Mouse (Mus musculus) intestine, embryonic 16.5 days (tissue): Measurements from ENCODE around the gene Foxj1. TPM values are rescaled to one million over a fixed set of nuclear protein-coding genes. Genes with fewer than 3 reads are reported as not detected.
A peak's percentile ranks its signal among the peaks of the same experiment; 100 is the strongest.

Experiments used
- ATAC-seq: fragments of 200-750 bp; cut with Nextera tagmentation; 2 replicates; pipeline ENCODE4 v1.8.0; 2017; ENCODE audit warnings: moderate TSS enrichment, moderate library complexity
- H3K27ac ChIP-seq: fragments of 300-500 bp; sonication (generic); 2 replicates; pipeline ENCODE4 v1.5.1; 2014; ENCODE audit warnings: mild to moderate bottlenecking, low read length
- H3K27me3 ChIP-seq: fragments of 300-500 bp; sonication (generic); replicated peaks from 2 replicates; pipeline ENCODE4 v1.6.1; 2014; ENCODE audit warnings: low read length, control low read depth, mixed read lengths; ENCODE audit not compliant: control insufficient read depth, insufficient read depth
- H3K36me3 ChIP-seq: fragments of 300-500 bp; sonication (generic); 2 replicates; pipeline ENCODE4 v1.6.1; 2014; ENCODE audit warnings: low read length, control low read depth; ENCODE audit not compliant: control insufficient read depth, insufficient read depth
- H3K4me1 ChIP-seq: fragments of 300-500 bp; sonication (generic); 2 replicates; pipeline ENCODE4 v1.6.1; 2014; ENCODE audit warnings: low read length, control low read depth, mixed read lengths; ENCODE audit not compliant: control insufficient read depth, insufficient read depth
- H3K4me2 ChIP-seq: fragments of 300-500 bp; sonication (generic); 2 replicates; pipeline ENCODE4 v1.6.1; 2014; ENCODE audit warnings: low read depth, low read length, control low read depth
- H3K4me3 ChIP-seq: fragments of 300-500 bp; sonication (generic); 2 replicates; pipeline ENCODE4 v1.5.1; 2014; ENCODE audit warnings: mild to moderate bottlenecking, low read length
- H3K9ac ChIP-seq: fragments of 300-500 bp; sonication (generic); 2 replicates; pipeline ENCODE4 v1.6.1; 2014; ENCODE audit warnings: low read depth, low read length
- H3K9me3 ChIP-seq: fragments of 300-500 bp; sonication (generic); 2 replicates; pipeline ENCODE4 v1.6.1; 2016; ENCODE audit warnings: low read length, control low read depth; ENCODE audit not compliant: control insufficient read depth
- WGBS: fragments of 180-500 bp; shearing (Covaris S2); extraction: QIAGEN DNeasy Blood & Tissue Kit; methylation state at CpG from one replicate; pipeline ENCODE4 v1.1.7; 2014; 5-methylcytosine and 5-hydroxymethylcytosine counted together
- polyA plus RNA-seq: library from polyadenylated mRNA; unstranded; fragments of >200 nt; fragmentation: Nextera tagmentation; extraction: Ambion mirVana; gene quantifications from 2 replicates; pipeline ENCODE4 v1.2.1, GENCODE M21; 2015

Foxj1 gene
- polyA plus RNA-seq, 1 experiment from 2014 or later, result 0.27 TPM

- no peak for ATAC-seq
- H3K9ac ChIP-seq, result no peak overlapping the region
- H3K4me3 ChIP-seq, result no peak overlapping the region
- no peak overlapping the region for H3K4me2 ChIP-seq
- peaks cover 5% of the 10 kb centered on the region; the same call in 1 of the 2 replicates for H3K36me3 ChIP-seq
- WGBS, result 88% methylated on average over 8 of the region's 8 CpGs
- no peak overlapping the region for H3K27ac ChIP-seq
- H3K27me3 ChIP-seq, result no peaks in the 10 kb centered on the region
- H3K4me1 ChIP-seq, result peaks cover 11% of the 10 kb centered on the region
- no peaks in the 10 kb centered on the region for H3K9me3 ChIP-seq
Measured at GRCm38 (mm10) chr11:116296191-116296734, 38.9 kb downstream of the Foxj1 start.

GRCm38 (mm10) chr11:116294319-116294718 is 40.9 kb downstream of the Foxj1 start:
- no peaks in the 10 kb centered on the region for H3K9me3 ChIP-seq
- 30% methylated on average over 5 of the region's 5 CpGs for WGBS
- no peak overlapping the region for H3K4me3 ChIP-seq
- no peak overlapping the region for H3K4me2 ChIP-seq
- H3K27me3 ChIP-seq, result no peaks in the 10 kb centered on the region
- H3K4me1 ChIP-seq, result peaks cover 11% of the 10 kb centered on the region
- ATAC-seq, result peak; percentile 29
- peak overlapping the region; percentile 51; the same call in 1 of the 2 replicates for H3K27ac ChIP-seq
- H3K36me3 ChIP-seq, result peaks cover 7% of the 10 kb centered on the region; the same call in 1 of the 2 replicates
- H3K9ac ChIP-seq, result 0 out of 2 replicates have a peak overlapping the region, but pooled peaks have one; percentile 40

GRCm38 (mm10) chr11:116293538-116294137 is 41.6 kb downstream of the Foxj1 start:
- Histone ChIP-seq H3K9ac (peak overlapping the region; percentile 40; the same call in 1 of the 2 replicates), H3K27me3 (no peaks in the 10 kb centered on the region), H3K4me2 (no peak overlapping the region), H3K36me3 (peaks cover 5% of the 10 kb centered on the region; the same call in 1 of the 2 replicates), H3K4me3 (no peak overlapping the region), H3K9me3 (no peaks in the 10 kb centered on the region), H3K27ac (peak overlapping the region; percentile 51; the same call in 1 of the 2 replicates), H3K4me1 (peaks cover 11% of the 10 kb centered on the region)
- peak; percentile 79 for ATAC-seq
- 74% methylated on average over 12 of the region's 12 CpGs for WGBS

GRCm38 (mm10) chr11:116292401-116292800 is 42.8 kb downstream of the Foxj1 start:
- H3K4me1 ChIP-seq, result peaks cover 13% of the 10 kb centered on the region
- H3K4me2 ChIP-seq, result no peak overlapping the region
- H3K36me3 ChIP-seq, result peaks cover 5% of the 10 kb centered on the region; the same call in 1 of the 2 replicates
- no peak overlapping the region for H3K9ac ChIP-seq
- no peaks in the 10 kb centered on the region for H3K9me3 ChIP-seq
- no peaks in the 10 kb centered on the region for H3K27me3 ChIP-seq
- no peak overlapping the region for H3K27ac ChIP-seq
- no peak for ATAC-seq
- no peak overlapping the region for H3K4me3 ChIP-seq
- WGBS, result 93% methylated on average over 13 of the region's 13 CpGs

GRCm38 (mm10) chr11:116290556-116290955 is 44.6 kb downstream of the Foxj1 start:
- no peak for ATAC-seq
- Histone ChIP-seq H3K9ac (no peak overlapping the region), H3K27ac (0 out of 2 replicates have a peak overlapping the region, but pooled peaks have one; percentile 42), H3K4me2 (no peak overlapping the region), H3K27me3 (no peaks in the 10 kb centered on the region), H3K4me1 (peaks cover 18% of the 10 kb centered on the region), H3K36me3 (peaks cover 5% of the 10 kb centered on the region; the same call in 1 of the 2 replicates), H3K9me3 (no peaks in the 10 kb centered on the region), H3K4me3 (no peak overlapping the region)
- 62% methylated on average over 8 of the region's 8 CpGs for WGBS

GRCm38 (mm10) chr11:116287351-116287750 is 47.8 kb downstream of the Foxj1 start:
- H3K4me2 ChIP-seq, result no peak overlapping the region
- H3K4me3 ChIP-seq, result no peak overlapping the region
- H3K36me3 ChIP-seq, result peaks cover 5% of the 10 kb centered on the region; the same call in 1 of the 2 replicates
- H3K9me3 ChIP-seq, result no peaks in the 10 kb centered on the region
- H3K4me1 ChIP-seq, result peaks cover 19% of the 10 kb centered on the region
- H3K27ac ChIP-seq, result no peak overlapping the region
- H3K27me3 ChIP-seq, result peaks cover 27% of the 10 kb centered on the region
- H3K9ac ChIP-seq, result 0 out of 2 replicates have a peak overlapping the region, but pooled peaks have one; percentile 15
- no peak for ATAC-seq
- WGBS, result 75% methylated on average over 5 of the region's 5 CpGs

GRCm38 (mm10) chr11:116285770-116286191 is 49.4 kb downstream of the Foxj1 start:
- ATAC-seq, result peak; percentile 60
- H3K4me2 ChIP-seq, result no peak overlapping the region
- H3K27ac ChIP-seq, result peak overlapping the region; percentile 42; the same call in 1 of the 2 replicates
- no peaks in the 10 kb centered on the region for H3K9me3 ChIP-seq
- no peaks in the 10 kb centered on the region for H3K36me3 ChIP-seq
- no peak overlapping the region for H3K9ac ChIP-seq
- WGBS, result 60% methylated on average over 7 of the region's 7 CpGs
- peaks cover 33% of the 10 kb centered on the region for H3K4me1 ChIP-seq
- H3K4me3 ChIP-seq, result no peak overlapping the region
- H3K27me3 ChIP-seq, result peaks cover 42% of the 10 kb centered on the region

GRCm38 (mm10) chr11:116283982-116284381 is 51.2 kb downstream of the Foxj1 start:
- no peaks in the 10 kb centered on the region for H3K36me3 ChIP-seq
- H3K27me3 ChIP-seq, result peaks cover 50% of the 10 kb centered on the region
- no peak overlapping the region for H3K9ac ChIP-seq
- no peaks in the 10 kb centered on the region for H3K9me3 ChIP-seq
- H3K27ac ChIP-seq, result no peak overlapping the region
- WGBS, result 40% methylated on average over 6 of the region's 6 CpGs
- no peak overlapping the region for H3K4me3 ChIP-seq
- no peak for ATAC-seq
- no peak overlapping the region for H3K4me2 ChIP-seq
- H3K4me1 ChIP-seq, result peaks cover 33% of the 10 kb centered on the region

GRCm38 (mm10) chr11:116282912-116283521 is 52.2 kb downstream of the Foxj1 start:
- no peak overlapping the region for H3K4me2 ChIP-seq
- no peak overlapping the region for H3K9ac ChIP-seq
- no peaks in the 10 kb centered on the region for H3K9me3 ChIP-seq
- 9% methylated on average over 48 of the region's 48 CpGs for WGBS
- H3K4me3 ChIP-seq, result no peak overlapping the region; the same call in 1 of the 2 replicates
- H3K36me3 ChIP-seq, result no peaks in the 10 kb centered on the region
- peaks cover 33% of the 10 kb centered on the region for H3K4me1 ChIP-seq
- H3K27ac ChIP-seq, result no peak overlapping the region
- ATAC-seq, result no peak
- peaks cover 50% of the 10 kb centered on the region for H3K27me3 ChIP-seq
